Mouse (Mus musculus): ENCODE measurements at regions not wholly inside any gene's neighbourhood (a gene's known extent, or its start where the extent isn't known, plus 50 kb on each side); places are given as distances from the start of the nearest gene placed in this dataset.

DNA sequence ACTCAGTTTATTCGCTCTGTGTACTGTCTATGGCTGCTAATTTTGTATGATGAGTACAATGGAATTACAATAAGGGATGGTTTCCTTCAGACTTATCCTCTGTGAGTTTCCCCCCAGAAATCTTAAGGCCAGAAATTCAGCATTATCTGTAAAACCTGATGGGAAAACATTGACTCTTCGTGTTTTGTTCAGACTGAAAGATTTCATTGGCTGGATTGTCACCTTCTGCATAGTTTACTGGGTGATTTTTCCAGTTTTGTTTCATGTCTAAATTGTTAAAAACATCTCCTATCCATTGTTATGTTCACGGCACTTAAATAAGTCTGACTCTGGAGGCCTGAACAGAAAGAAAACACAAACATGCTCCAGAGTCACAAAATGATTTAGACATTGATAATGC is 233.7 kb upstream of the Plscr5 start:
- TF ChIP-seq CTCF (IDR thresholded peaks at IDR 0.05; ENCODE audit: borderline replicate concordance, insufficient read depth, low read length) = no peak
- TF ChIP-seq POLR2A (IDR thresholded peaks at IDR 0.05; ENCODE audit: low read depth, low read length) = no peak
